Mouse (Mus musculus): Measurements from ENCODE around the gene Usp34.

- TF ChIP-seq CTCF (IDR thresholded peaks at IDR 0.05; ENCODE audit: borderline replicate concordance, insufficient read depth, low read length) (no peak), POLR2A (IDR thresholded peaks at IDR 0.05; ENCODE audit: low read depth, low read length) (no peak)
Observed at GRCm38 (mm10) chr11:23518981-23519380, 212.3 kb downstream of the Usp34 start.
